Mouse (Mus musculus): Measurements from ENCODE around the gene Gm14085.

- no peak for TF ChIP-seq POLR2A (IDR thresholded peaks at IDR 0.05; ENCODE audit: control insufficient read depth, extremely low read depth, insufficient read depth, low read length, poor library complexity)
- no peak for TF ChIP-seq CTCF (IDR thresholded peaks at IDR 0.05; ENCODE audit: borderline replicate concordance, control insufficient read depth, extremely low read depth, insufficient read depth, low read length, poor library complexity)
Observed at GRCm38 (mm10) chr2:122441000-122441933, 43.5 kb upstream of the Gm14085 start.
